Mouse (Mus musculus): ENCODE results near the gene Kcnh4. TPM values are rescaled to one million over a fixed set of nuclear protein-coding genes. Genes with fewer than 3 reads are reported as not detected.

Kcnh4 gene
- polyA plus RNA-seq, 1 experiment from 2014 or later, result not detected

GRCm38 (mm10) chr11:100703366-100703765 is 56.4 kb downstream of the Kcnh4 start:
- H3K4me3 ChIP-seq (ENCODE audit: low read length), result no peak overlapping the region
- no peaks in the 10 kb centered on the region for H3K9me3 ChIP-seq (replicated peaks; ENCODE audit: control insufficient read depth, low read length)
- 53% methylated on average over 11 of the region's 11 CpGs for WGBS
- H3K4me1 ChIP-seq (ENCODE audit: control insufficient read depth, insufficient read depth, low read length), result peaks cover 11% of the 10 kb centered on the region
- no peak for ATAC-seq (replicated peaks; ENCODE audit: extremely low read depth, insufficient read depth, low FRiP score)
- peak overlapping the region; percentile 4; the same call in 1 of the 2 replicates for H3K4me2 ChIP-seq (ENCODE audit: low read depth, low read length)
- no peak overlapping the region for H3K27ac ChIP-seq (ENCODE audit: low read length)
- no peaks in the 10 kb centered on the region for H3K27me3 ChIP-seq (ENCODE audit: control insufficient read depth, insufficient read depth, low read length)
- H3K9ac ChIP-seq (ENCODE audit: low read length), result no peak overlapping the region
- H3K36me3 ChIP-seq (ENCODE audit: control insufficient read depth, insufficient read depth), result peaks cover 32% of the 10 kb centered on the region

GRCm38 (mm10) chr11:100702906-100703305 is 56.8 kb downstream of the Kcnh4 start:
- Histone ChIP-seq H3K4me3 (ENCODE audit: low read length) (peak overlapping the region; percentile 46), H3K9me3 (replicated peaks; ENCODE audit: control insufficient read depth, low read length) (no peaks in the 10 kb centered on the region), H3K27ac (ENCODE audit: low read length) (no peak overlapping the region), H3K27me3 (ENCODE audit: control insufficient read depth, insufficient read depth, low read length) (no peaks in the 10 kb centered on the region), H3K9ac (ENCODE audit: low read length) (peak overlapping the region; percentile 38; the same call in 1 of the 2 replicates), H3K36me3 (ENCODE audit: control insufficient read depth, insufficient read depth) (peaks cover 28% of the 10 kb centered on the region), H3K4me1 (ENCODE audit: control insufficient read depth, insufficient read depth, low read length) (peaks cover 11% of the 10 kb centered on the region), H3K4me2 (ENCODE audit: low read depth, low read length) (peak overlapping the region; percentile 66)
- ATAC-seq (replicated peaks; ENCODE audit: extremely low read depth, insufficient read depth, low FRiP score), result no peak
- WGBS, result 46% methylated on average over 7 of the region's 7 CpGs

- Histone ChIP-seq H3K4me1 (ENCODE audit: control insufficient read depth, insufficient read depth, low read length) (peaks cover 11% of the 10 kb centered on the region), H3K9ac (ENCODE audit: low read length) (peak overlapping the region; percentile 38; the same call in 1 of the 2 replicates), H3K9me3 (replicated peaks; ENCODE audit: control insufficient read depth, low read length) (no peaks in the 10 kb centered on the region), H3K4me2 (ENCODE audit: low read depth, low read length) (peak overlapping the region; percentile 66), H3K36me3 (ENCODE audit: control insufficient read depth, insufficient read depth) (peaks cover 21% of the 10 kb centered on the region), H3K27ac (ENCODE audit: low read length) (no peak overlapping the region), H3K27me3 (ENCODE audit: control insufficient read depth, insufficient read depth, low read length) (no peaks in the 10 kb centered on the region), H3K4me3 (ENCODE audit: low read length) (peak overlapping the region; percentile 46)
- ATAC-seq (replicated peaks; ENCODE audit: extremely low read depth, insufficient read depth, low FRiP score), result no peak
- 33% methylated on average over 19 of the region's 19 CpGs for WGBS
Observed at GRCm38 (mm10) chr11:100702081-100702851, 57.5 kb downstream of the Kcnh4 start.

GRCm38 (mm10) chr11:100701301-100701700 is 58.4 kb downstream of the Kcnh4 start:
- Histone ChIP-seq H3K4me3 (ENCODE audit: low read length) (peak overlapping the region; percentile 26), H3K9me3 (replicated peaks; ENCODE audit: control insufficient read depth, low read length) (no peaks in the 10 kb centered on the region), H3K36me3 (ENCODE audit: control insufficient read depth, insufficient read depth) (peaks cover 16% of the 10 kb centered on the region), H3K4me2 (ENCODE audit: low read depth, low read length) (peak overlapping the region; percentile 33; the same call in 1 of the 2 replicates), H3K4me1 (ENCODE audit: control insufficient read depth, insufficient read depth, low read length) (peaks cover 11% of the 10 kb centered on the region), H3K9ac (ENCODE audit: low read length) (no peak overlapping the region; the same call in 1 of the 2 replicates), H3K27ac (ENCODE audit: low read length) (no peak overlapping the region), H3K27me3 (ENCODE audit: control insufficient read depth, insufficient read depth, low read length) (no peaks in the 10 kb centered on the region)
- ATAC-seq (replicated peaks; ENCODE audit: extremely low read depth, insufficient read depth, low FRiP score), result no peak
- 6% methylated on average over 14 of the region's 14 CpGs for WGBS

- 72% methylated on average over 3 of the region's 3 CpGs for WGBS
- H3K4me2 ChIP-seq (ENCODE audit: low read depth, low read length), result peak overlapping the region; percentile 33; the same call in 1 of the 2 replicates
- no peak for ATAC-seq (replicated peaks; ENCODE audit: extremely low read depth, insufficient read depth, low FRiP score)
Observed at GRCm38 (mm10) chr11:100700710-100701109, 59.0 kb downstream of the Kcnh4 start.

GRCm38 (mm10) chr11:100697921-100698320 is 61.8 kb downstream of the Kcnh4 start:
- WGBS, result 61% methylated on average over 7 of the region's 7 CpGs
- Histone ChIP-seq H3K36me3 (ENCODE audit: control insufficient read depth, insufficient read depth) (no peaks in the 10 kb centered on the region), H3K4me3 (ENCODE audit: low read length) (no peak overlapping the region), H3K27me3 (ENCODE audit: control insufficient read depth, insufficient read depth, low read length) (peaks cover 7% of the 10 kb centered on the region; the same call in 1 of the 2 replicates), H3K9ac (ENCODE audit: low read length) (no peak overlapping the region), H3K9me3 (replicated peaks; ENCODE audit: control insufficient read depth, low read length) (no peaks in the 10 kb centered on the region), H3K4me1 (ENCODE audit: control insufficient read depth, insufficient read depth, low read length) (peaks cover 6% of the 10 kb centered on the region), H3K27ac (ENCODE audit: low read length) (no peak overlapping the region), H3K4me2 (ENCODE audit: low read depth, low read length) (no peak overlapping the region)
- no peak for ATAC-seq (replicated peaks; ENCODE audit: extremely low read depth, insufficient read depth, low FRiP score)

More at GRCm38 (mm10) chr11:100700710-100701109, 59.0 kb downstream of the Kcnh4 start:
- Histone ChIP-seq H3K4me3 (ENCODE audit: low read length) (no peak overlapping the region), H3K27ac (ENCODE audit: low read length) (no peak overlapping the region), H3K9me3 (replicated peaks; ENCODE audit: control insufficient read depth, low read length) (no peaks in the 10 kb centered on the region), H3K9ac (ENCODE audit: low read length) (no peak overlapping the region; the same call in 1 of the 2 replicates), H3K36me3 (ENCODE audit: control insufficient read depth, insufficient read depth) (peaks cover 11% of the 10 kb centered on the region), H3K27me3 (ENCODE audit: control insufficient read depth, insufficient read depth, low read length) (no peaks in the 10 kb centered on the region), H3K4me1 (ENCODE audit: control insufficient read depth, insufficient read depth, low read length) (peaks cover 11% of the 10 kb centered on the region)

GRCm38 (mm10) chr11:100694926-100695325 is 64.8 kb downstream of the Kcnh4 start:
- no peak overlapping the region for H3K27ac ChIP-seq (ENCODE audit: low read length)
- peaks cover 19% of the 10 kb centered on the region for H3K27me3 ChIP-seq (ENCODE audit: control insufficient read depth, insufficient read depth, low read length)
- H3K4me2 ChIP-seq (ENCODE audit: low read depth, low read length), result no peak overlapping the region
- ATAC-seq (replicated peaks; ENCODE audit: extremely low read depth, insufficient read depth, low FRiP score), result 0 out of 2 replicates have a peak, but pooled peaks have one; percentile 41
- no peak overlapping the region for H3K9ac ChIP-seq (ENCODE audit: low read length)
- H3K4me1 ChIP-seq (ENCODE audit: control insufficient read depth, insufficient read depth, low read length), result peaks cover 12% of the 10 kb centered on the region
- no peaks in the 10 kb centered on the region for H3K36me3 ChIP-seq (ENCODE audit: control insufficient read depth, insufficient read depth)
- WGBS, result 39% methylated on average over 5 of the region's 5 CpGs
- H3K9me3 ChIP-seq (replicated peaks; ENCODE audit: control insufficient read depth, low read length), result no peaks in the 10 kb centered on the region
- no peak overlapping the region for H3K4me3 ChIP-seq (ENCODE audit: low read length)

GRCm38 (mm10) chr11:100693154-100693553 is 66.6 kb downstream of the Kcnh4 start:
- no peak overlapping the region for H3K4me2 ChIP-seq (ENCODE audit: low read depth, low read length)
- no peaks in the 10 kb centered on the region for H3K36me3 ChIP-seq (ENCODE audit: control insufficient read depth, insufficient read depth)
- peaks cover 12% of the 10 kb centered on the region for H3K4me1 ChIP-seq (ENCODE audit: control insufficient read depth, insufficient read depth, low read length)
- H3K4me3 ChIP-seq (ENCODE audit: low read length), result no peak overlapping the region
- peaks cover 19% of the 10 kb centered on the region for H3K27me3 ChIP-seq (ENCODE audit: control insufficient read depth, insufficient read depth, low read length)
- WGBS, result 23% methylated on average over 5 of the region's 5 CpGs
- no peaks in the 10 kb centered on the region for H3K9me3 ChIP-seq (replicated peaks; ENCODE audit: control insufficient read depth, low read length)
- H3K27ac ChIP-seq (ENCODE audit: low read length), result no peak overlapping the region
- ATAC-seq (replicated peaks; ENCODE audit: extremely low read depth, insufficient read depth, low FRiP score), result no peak
- no peak overlapping the region for H3K9ac ChIP-seq (ENCODE audit: low read length)

GRCm38 (mm10) chr11:100692164-100692616 is 67.6 kb downstream of the Kcnh4 start, which contains the start of gene Zfp385c:
TSS of gene Zfp385c (minus strand) at chr11:100692455.
- Histone ChIP-seq H3K9ac (ENCODE audit: low read length) (peak within 1 kb of the TSS; percentile 49), H3K4me3 (ENCODE audit: low read length) (peak within 1 kb of the TSS; percentile 50), H3K27me3 (ENCODE audit: control insufficient read depth, insufficient read depth, low read length) (peaks cover 19% of the 10 kb centered on the region), H3K36me3 (ENCODE audit: control insufficient read depth, insufficient read depth) (no peaks in the 10 kb centered on the region), H3K4me1 (ENCODE audit: control insufficient read depth, insufficient read depth, low read length) (peaks cover 12% of the 10 kb centered on the region), H3K4me2 (ENCODE audit: low read depth, low read length) (peak within 1 kb of the TSS; percentile 82), H3K9me3 (replicated peaks; ENCODE audit: control insufficient read depth, low read length) (no peaks in the 10 kb centered on the region), H3K27ac (ENCODE audit: low read length) (no peak within 1 kb of the TSS)
- ATAC-seq (replicated peaks; ENCODE audit: extremely low read depth, insufficient read depth, low FRiP score), result peak; percentile 41; the same call in 1 of the 2 replicates
- 2% methylated on average over 23 of the region's 23 CpGs for WGBS

Data from heart, embryonic 16.5 days (tissue).